Mouse (Mus musculus): ENCODE results near the gene Slc25a44.
A peak's percentile ranks its signal among the peaks of the same experiment; 100 is the strongest.

DNA sequence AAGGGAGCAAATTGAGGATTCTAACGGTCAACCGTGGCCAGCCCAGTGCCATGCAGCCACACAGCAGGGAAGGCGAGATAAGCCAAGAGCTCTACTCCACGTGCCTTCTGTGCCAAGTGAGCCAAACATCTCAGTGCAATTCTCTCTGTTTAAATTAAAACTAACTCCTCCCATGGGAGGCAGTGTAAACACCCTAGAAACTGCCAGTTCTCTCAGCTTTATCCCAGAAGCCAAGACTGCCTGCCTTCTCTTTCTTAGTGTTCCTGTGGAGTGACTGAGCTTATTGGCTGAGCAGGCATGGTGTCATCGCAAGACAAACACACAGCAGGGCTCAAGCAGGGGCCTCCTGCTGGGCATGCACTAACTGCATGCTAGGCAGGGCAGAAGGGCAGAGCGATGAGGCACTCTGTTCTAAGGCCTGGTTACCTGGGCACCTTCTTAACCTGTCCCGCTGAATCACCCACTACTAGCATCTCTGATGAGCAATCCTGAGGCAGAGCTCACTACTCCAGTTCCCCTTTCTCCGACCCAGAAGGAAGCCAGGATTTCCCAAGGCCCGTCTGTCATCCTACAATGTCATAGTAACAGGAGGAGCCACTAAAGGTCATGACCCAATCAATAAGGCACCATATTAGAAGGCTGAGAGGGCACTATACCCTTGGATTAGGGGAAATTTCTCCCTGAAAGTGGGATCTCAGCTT is 2.8 kb downstream of the Slc25a44 start:
- 0 out of 2 replicates have a peak, but pooled peaks have one; percentile 9 for TF ChIP-seq CTCF (IDR thresholded peaks at IDR 0.05; ENCODE audit: insufficient read depth, low read length)
- TF ChIP-seq POLR2A (IDR thresholded peaks at IDR 0.05; ENCODE audit: borderline replicate concordance, extremely low read depth, low read depth, low read length), result peak; percentile 30; the same call in 1 of the 2 replicates

All from lung, adult 2 months (tissue).